Mouse (Mus musculus) embryonic facial prominence, embryonic 15.5 days (tissue): ENCODE measurements around the gene C8a. TPM values are rescaled to one million over a fixed set of nuclear protein-coding genes. Genes with fewer than 3 reads are reported as not detected.

ENCODE experiments used
- ATAC-seq: fragments of 200-750 bp; cut with Nextera tagmentation; 2 replicates; pipeline ENCODE4 v1.8.0; 2017; ENCODE audit warnings: low read depth, moderate TSS enrichment; ENCODE audit not compliant: insufficient number of reproducible peaks, low FRiP score, low TSS enrichment
- H3K27ac ChIP-seq: fragments of 300-500 bp; sonication (generic); replicated peaks from 2 replicates; pipeline ENCODE4 v1.5.1; 2015; ENCODE audit warnings: mild to moderate bottlenecking, inconsistent platforms
- H3K27me3 ChIP-seq: fragments of 300-500 bp; sonication (generic); 2 replicates; pipeline ENCODE4 v1.6.1; 2015; ENCODE audit warnings: inconsistent platforms
- H3K36me3 ChIP-seq: fragments of 300-500 bp; sonication (generic); 2 replicates; pipeline ENCODE4 v1.6.1; 2015; ENCODE audit warnings: mild to moderate bottlenecking, inconsistent platforms
- H3K4me1 ChIP-seq: fragments of 300-500 bp; sonication (generic); 2 replicates; pipeline ENCODE4 v1.6.1; 2015; ENCODE audit warnings: inconsistent platforms
- H3K4me2 ChIP-seq: fragments of 300-500 bp; sonication (generic); replicated peaks from 2 replicates; pipeline ENCODE4 v1.6.1; 2015; ENCODE audit warnings: mild to moderate bottlenecking, inconsistent platforms
- H3K4me3 ChIP-seq: fragments of 300-500 bp; sonication (generic); replicated peaks from 2 replicates; pipeline ENCODE4 v1.5.1; 2015; ENCODE audit warnings: mild to moderate bottlenecking, inconsistent platforms
- H3K9ac ChIP-seq: fragments of 300-500 bp; sonication (generic); 2 replicates; pipeline ENCODE4 v1.6.1; 2015; ENCODE audit warnings: inconsistent platforms
- H3K9me3 ChIP-seq: fragments of 300-500 bp; sonication (generic); replicated peaks from 2 replicates; pipeline ENCODE4 v1.6.1; 2016; ENCODE audit warnings: inconsistent platforms
- WGBS: fragments of 180-500 bp; shearing (Covaris S2); methylation state at CpG from one replicate; pipeline ENCODE4 v1.1.7; 2015; 5-methylcytosine and 5-hydroxymethylcytosine counted together
- polyA plus RNA-seq: library from polyadenylated mRNA; unstranded; fragments of >200 nt; fragmentation: Nextera tagmentation; extraction: Ambion mirVana; gene quantifications from 2 replicates; pipeline ENCODE4 v1.2.1, GENCODE M21; 2015

Gene C8a
- polyA plus RNA-seq, 1 experiment from 2014 or later: not detected

DNA sequence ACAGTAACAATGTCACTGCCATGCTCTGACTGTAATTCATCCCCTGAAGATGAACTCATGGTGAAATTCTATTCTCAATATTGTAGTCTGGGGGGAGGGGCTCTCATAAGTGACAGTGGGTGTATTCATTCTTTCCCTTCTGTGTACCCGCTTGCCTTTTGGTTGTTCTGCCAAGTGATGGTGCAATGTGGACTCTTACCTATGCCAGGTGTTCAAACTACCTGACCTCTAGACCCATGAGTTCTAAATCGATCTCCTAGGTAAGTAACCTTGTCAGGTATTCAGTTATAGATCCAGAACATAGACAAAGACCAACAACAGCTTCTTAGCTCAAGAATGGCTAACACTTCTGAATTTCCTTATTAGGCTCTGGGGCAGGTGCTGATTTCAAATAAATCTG lies 37.9 kb downstream of the C8a start:
- no peak overlapping the region for H3K4me2 ChIP-seq

DNA sequence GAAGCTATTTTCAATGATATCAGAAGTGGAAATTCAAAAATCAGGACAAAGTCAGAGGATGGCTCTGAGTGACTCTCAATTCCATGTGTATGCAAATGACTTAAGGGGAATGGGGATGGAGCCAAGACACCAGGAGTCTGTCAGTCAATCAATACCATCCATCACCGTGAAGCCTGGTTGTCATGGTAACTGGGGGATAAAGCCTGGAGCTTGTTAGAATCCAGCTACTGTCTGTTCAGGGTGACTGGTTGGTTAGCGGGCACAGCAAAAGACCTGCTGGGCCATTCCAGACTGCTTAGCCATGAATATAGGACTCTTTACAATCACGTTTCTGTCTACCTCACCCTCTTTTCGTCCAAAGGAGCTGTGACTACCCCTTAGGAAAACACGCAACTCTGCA lies 41.1 kb downstream of the C8a start:
- no peaks in the 10 kb centered on the region for H3K4me1 ChIP-seq
- H3K9me3 ChIP-seq: no peaks in the 10 kb centered on the region
- H3K27ac ChIP-seq: no peak overlapping the region
- H3K9ac ChIP-seq: no peak overlapping the region
- no peaks in the 10 kb centered on the region for H3K36me3 ChIP-seq
- H3K27me3 ChIP-seq: no peaks in the 10 kb centered on the region
- no peak for ATAC-seq
- H3K4me3 ChIP-seq: no peak overlapping the region
- H3K4me2 ChIP-seq: no peak overlapping the region
- WGBS: 33% methylated on average over 5 of the region's 5 CpGs

More for the DNA sequence above, 37.9 kb downstream of the C8a start:
- Histone ChIP-seq H3K27ac (no peak overlapping the region), H3K36me3 (no peaks in the 10 kb centered on the region), H3K9ac (no peak overlapping the region), H3K9me3 (no peaks in the 10 kb centered on the region), H3K4me3 (no peak overlapping the region), H3K4me1 (no peaks in the 10 kb centered on the region), H3K27me3 (no peaks in the 10 kb centered on the region)
- WGBS: 71% methylated on average over 2 of the region's 2 CpGs
- ATAC-seq: no peak

DNA sequence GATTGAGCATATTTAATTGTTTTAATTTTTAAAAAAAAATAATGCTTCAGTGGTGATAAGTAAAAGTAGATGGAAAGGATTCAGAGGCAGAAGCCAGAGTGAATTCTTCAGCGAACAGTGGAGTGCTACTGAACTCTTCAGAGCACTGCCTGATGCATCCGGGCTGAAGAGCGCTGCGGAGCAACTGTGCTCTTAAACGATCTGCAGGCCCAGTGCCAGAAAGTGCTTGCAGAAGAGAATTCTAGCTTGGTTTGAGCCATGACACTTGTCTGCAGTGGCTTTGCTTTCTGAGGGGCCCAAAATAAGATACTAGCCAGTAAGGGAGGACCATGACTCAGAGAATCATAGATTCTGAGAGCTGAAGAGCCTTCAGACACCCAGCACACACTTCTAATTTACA lies 47.3 kb downstream of the C8a start:
- Histone ChIP-seq H3K27ac (no peak overlapping the region), H3K4me3 (no peak overlapping the region), H3K36me3 (no peaks in the 10 kb centered on the region), H3K4me2 (no peak overlapping the region), H3K9ac (no peak overlapping the region), H3K27me3 (no peaks in the 10 kb centered on the region), H3K4me1 (no peaks in the 10 kb centered on the region), H3K9me3 (no peaks in the 10 kb centered on the region)
- 70% methylated on average over 5 of the region's 5 CpGs for WGBS
- no peak for ATAC-seq

DNA sequence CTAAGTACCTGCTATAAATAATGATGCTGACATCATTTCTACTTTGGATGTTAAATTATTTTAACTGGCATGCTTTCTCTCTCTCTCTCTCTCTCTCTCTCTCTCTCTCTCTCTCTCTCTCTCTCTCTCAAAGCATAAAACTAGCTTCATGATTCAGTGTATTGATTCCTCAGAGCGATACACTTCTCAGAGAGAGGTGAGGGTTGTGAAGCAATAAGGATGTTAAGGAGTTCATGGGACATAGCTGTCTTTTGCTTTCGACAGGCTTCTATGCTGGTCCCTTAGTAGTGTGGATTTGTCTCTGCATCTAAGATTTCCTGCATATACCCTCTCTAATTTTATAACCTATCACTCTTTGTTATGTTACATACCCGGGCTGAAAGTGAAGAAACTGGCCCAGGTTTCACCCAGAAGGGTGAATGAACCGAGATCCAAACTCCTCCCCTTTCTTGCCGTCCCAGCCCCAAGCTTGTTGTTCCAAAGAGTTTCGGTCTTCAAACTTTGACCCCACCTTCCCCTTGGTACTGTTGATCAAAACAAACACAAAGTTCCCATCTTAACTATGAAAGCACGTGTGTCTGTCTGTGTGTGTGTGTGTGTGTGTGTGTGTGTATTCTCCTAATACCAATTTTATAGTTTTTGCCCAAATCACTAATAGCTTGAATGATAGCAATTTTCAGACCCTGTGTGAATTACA lies 51.7 kb downstream of the C8a start:
- 71% methylated on average over 7 of the region's 7 CpGs for WGBS

DNA sequence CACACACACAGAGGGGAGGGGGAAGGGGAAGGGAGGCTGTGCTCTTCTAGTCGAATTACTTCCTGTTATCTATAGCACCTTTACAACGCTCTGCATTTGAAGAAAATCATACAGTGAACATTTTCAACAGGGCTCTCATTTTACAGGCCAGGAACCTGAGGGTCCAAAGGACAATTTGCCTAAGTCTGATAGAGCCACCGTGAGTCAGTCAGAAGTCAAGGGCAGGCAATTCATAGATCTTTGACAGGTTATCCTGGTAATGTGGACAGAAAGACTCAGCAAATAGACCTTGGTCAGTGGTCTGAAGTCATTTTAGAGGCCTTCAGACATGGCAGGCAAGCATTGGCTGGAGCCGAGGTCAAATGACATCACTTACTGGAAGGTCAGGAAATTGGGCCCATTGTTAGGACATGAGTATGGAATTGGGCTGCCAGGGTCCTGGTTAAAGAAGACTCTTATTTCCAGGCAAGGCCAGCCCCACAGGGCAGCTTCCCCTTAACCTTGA lies 52.5 kb downstream of the C8a start:
- WGBS: 55% methylated on average over 4 of the region's 4 CpGs
- Histone ChIP-seq H3K36me3 (no peaks in the 10 kb centered on the region), H3K4me2 (no peak overlapping the region), H3K27ac (no peak overlapping the region), H3K4me1 (no peaks in the 10 kb centered on the region), H3K27me3 (no peaks in the 10 kb centered on the region), H3K9me3 (no peaks in the 10 kb centered on the region), H3K4me3 (no peak overlapping the region), H3K9ac (no peak overlapping the region)
- no peak for ATAC-seq

More for the DNA sequence above, 51.7 kb downstream of the C8a start:
- H3K27me3 ChIP-seq: no peaks in the 10 kb centered on the region
- H3K9me3 ChIP-seq: no peaks in the 10 kb centered on the region
- no peak overlapping the region for H3K27ac ChIP-seq
- no peaks in the 10 kb centered on the region for H3K36me3 ChIP-seq
- no peak for ATAC-seq
- H3K9ac ChIP-seq: no peak overlapping the region
- no peak overlapping the region for H3K4me2 ChIP-seq
- H3K4me1 ChIP-seq: no peaks in the 10 kb centered on the region
- no peak overlapping the region for H3K4me3 ChIP-seq

DNA sequence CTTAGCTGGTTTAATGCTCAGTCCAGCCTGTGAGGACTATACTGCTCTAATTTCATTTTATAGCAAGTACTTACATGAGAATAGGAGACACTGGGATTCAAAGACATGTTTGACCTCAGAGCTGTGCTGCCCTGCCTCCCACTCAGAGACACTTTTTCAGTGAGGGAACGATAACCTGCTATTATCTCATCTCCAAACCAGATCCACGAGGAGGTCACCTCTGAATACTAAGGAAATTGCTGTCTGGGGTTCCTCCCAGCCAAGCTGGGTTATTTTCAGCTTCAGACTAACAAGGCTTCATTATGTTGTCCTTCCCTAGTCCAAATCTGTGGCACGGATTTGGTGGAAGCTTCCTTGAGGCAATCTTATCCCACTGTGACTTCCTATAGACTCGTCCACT lies 56.3 kb downstream of the C8a start:
- Histone ChIP-seq H3K4me2 (no peak overlapping the region), H3K27ac (no peak overlapping the region), H3K36me3 (no peaks in the 10 kb centered on the region), H3K9me3 (no peaks in the 10 kb centered on the region), H3K4me1 (no peaks in the 10 kb centered on the region), H3K27me3 (no peaks in the 10 kb centered on the region), H3K4me3 (no peak overlapping the region), H3K9ac (no peak overlapping the region)
- ATAC-seq: no peak
- WGBS: 33% methylated on average over 4 of the region's 4 CpGs

DNA sequence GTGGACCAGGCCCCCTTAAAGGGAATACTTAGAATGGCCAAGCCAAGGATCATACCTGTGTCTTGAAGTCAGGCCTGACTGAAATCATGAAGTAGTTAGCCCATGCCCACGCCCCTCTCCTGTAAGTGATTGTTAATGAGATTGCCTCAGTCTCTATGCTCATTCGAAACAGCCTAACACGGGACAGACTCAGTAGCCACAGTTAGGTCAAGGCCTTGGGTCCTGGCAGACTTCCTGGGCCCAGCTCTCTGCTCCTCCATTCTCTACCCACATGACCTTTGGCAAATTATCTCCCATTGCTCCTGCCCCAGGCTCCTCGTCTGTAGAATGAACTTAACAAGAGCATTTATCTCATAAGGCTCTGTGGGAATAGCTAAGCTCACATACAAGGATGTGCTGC lies 57.2 kb downstream of the C8a start:
- Histone ChIP-seq H3K4me2 (no peak overlapping the region), H3K27me3 (no peaks in the 10 kb centered on the region), H3K36me3 (no peaks in the 10 kb centered on the region), H3K9me3 (no peaks in the 10 kb centered on the region), H3K27ac (no peak overlapping the region), H3K4me1 (no peaks in the 10 kb centered on the region), H3K9ac (no peak overlapping the region), H3K4me3 (no peak overlapping the region)
- ATAC-seq: no peak
- WGBS: 31% methylated on average over 4 of the region's 4 CpGs

DNA sequence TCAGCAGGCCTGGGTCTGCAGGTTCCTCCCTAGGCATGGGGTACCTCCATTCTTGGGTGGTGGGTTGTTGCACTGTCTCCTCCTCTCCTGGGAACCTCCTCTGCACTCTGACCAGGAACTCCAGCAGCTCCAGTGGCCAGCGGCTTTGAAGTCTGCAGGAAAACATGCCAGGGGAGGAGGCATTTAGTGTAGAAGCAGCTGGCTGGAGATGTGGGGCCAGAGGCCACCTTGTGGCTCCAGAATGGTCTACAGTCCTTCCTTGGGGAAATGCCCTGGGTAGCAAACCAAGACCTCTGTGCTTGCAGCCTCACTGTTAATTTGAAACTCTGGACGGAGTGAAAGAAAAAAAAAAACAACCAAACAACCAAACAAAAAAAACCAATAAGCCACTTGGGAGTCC lies 58.7 kb downstream of the C8a start:
- no peak overlapping the region for H3K4me3 ChIP-seq
- H3K9me3 ChIP-seq: no peaks in the 10 kb centered on the region
- no peaks in the 10 kb centered on the region for H3K27me3 ChIP-seq
- WGBS: 46% methylated on average over 2 of the region's 2 CpGs
- no peak overlapping the region for H3K4me2 ChIP-seq
- no peak overlapping the region for H3K27ac ChIP-seq
- no peaks in the 10 kb centered on the region for H3K4me1 ChIP-seq
- H3K9ac ChIP-seq: no peak overlapping the region
- H3K36me3 ChIP-seq: no peaks in the 10 kb centered on the region
- no peak for ATAC-seq

DNA sequence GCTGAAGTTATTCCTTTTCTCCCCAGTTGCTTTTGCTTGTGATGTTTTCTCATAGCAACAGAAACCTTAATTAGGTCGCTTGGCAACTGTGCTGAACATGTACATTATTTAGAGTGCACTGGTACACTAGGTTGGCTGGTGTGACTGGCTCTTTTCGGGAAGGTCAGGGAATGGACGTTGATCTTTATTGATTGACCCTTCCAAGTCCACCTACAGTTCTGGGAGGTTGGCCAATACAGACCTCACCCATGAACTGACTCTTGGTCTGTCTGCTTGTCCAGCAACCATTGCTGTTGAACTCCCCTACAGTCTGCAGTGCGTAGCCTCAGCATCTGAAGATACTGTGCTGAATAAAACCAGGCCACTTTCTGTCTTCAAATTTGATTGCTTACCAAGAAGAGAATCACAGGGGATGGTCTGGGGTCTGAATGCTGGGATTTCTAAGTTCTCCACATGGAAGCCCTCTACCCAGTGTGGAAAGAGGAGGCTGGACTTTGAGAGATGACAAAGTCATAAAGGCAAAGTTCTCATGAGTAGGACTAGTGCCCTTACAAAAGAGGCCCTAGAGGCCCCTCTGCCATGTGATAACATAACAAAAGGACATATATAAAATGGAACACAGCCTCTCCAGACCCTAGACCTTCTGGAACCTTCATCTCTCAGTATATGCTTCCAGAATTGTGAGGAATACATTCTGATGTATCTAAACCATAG lies 59.5 kb downstream of the C8a start:
- no peaks in the 10 kb centered on the region for H3K36me3 ChIP-seq
- no peak overlapping the region for H3K27ac ChIP-seq
- H3K27me3 ChIP-seq: no peaks in the 10 kb centered on the region
- H3K4me3 ChIP-seq: no peak overlapping the region
- 0 out of 2 replicates have a peak, but pooled peaks cover 3% of the 10 kb centered on the region for H3K4me1 ChIP-seq
- no peak overlapping the region for H3K4me2 ChIP-seq
- 90% methylated on average over 4 of the region's 4 CpGs for WGBS
- no peak overlapping the region for H3K9ac ChIP-seq
- H3K9me3 ChIP-seq: no peaks in the 10 kb centered on the region
- ATAC-seq: no peak

DNA sequence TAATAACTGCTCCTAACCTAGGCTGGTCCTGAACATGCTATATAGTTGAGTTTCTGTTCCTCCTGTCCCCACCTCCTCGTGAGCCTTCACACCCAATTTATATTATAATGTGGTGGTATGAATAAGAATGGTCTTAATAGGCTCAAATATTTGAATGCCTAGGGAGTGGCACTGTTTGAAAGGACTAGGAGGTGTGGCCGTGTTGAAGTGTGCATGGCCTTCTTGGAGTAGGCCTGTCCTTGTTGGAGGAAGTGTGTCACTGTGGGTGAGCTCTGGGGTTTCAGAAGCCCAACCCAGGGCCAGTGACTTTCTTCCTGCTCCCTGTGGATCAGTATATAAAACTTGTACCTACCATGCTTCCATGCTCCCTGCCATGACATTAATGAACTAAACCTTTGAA lies 62.6 kb downstream of the C8a start:
- Histone ChIP-seq H3K36me3 (no peaks in the 10 kb centered on the region), H3K4me3 (no peak overlapping the region), H3K4me1 (0 out of 2 replicates have a peak, but pooled peaks cover 3% of the 10 kb centered on the region), H3K27ac (no peak overlapping the region), H3K27me3 (no peaks in the 10 kb centered on the region), H3K4me2 (no peak overlapping the region), H3K9ac (no peak overlapping the region), H3K9me3 (no peaks in the 10 kb centered on the region)
- no peak for ATAC-seq
- WGBS: 66% methylated on average over 2 of the region's 2 CpGs

DNA sequence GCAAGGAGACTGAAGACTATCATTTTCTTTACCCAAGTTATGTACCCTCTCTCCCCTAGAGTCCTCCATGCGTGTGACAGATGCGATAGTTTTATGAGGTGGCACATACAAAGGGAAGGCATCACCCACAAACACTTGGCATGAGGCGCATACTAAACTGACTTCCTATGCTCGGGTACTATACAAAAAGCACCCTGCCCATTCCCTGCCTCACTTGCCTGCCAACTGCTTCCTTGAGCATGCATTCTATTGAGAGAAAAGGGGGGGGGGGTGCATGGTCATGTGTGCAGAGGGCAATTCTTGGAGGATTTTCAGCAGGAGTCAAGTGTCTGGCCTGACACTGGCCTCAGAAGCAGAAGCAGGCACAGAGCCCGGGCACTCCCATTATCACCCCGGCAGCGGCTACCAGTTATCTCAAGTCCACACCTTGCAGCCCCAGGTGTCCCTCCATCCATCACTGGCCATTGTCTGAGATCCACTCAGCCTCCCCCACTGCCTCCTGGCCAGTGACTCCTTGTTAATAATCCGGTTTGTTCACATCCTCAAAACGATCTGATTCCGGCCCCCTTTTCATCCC lies 65.4 kb downstream of the C8a start:
- WGBS: 80% methylated on average over 10 of the region's 10 CpGs
- H3K27ac ChIP-seq: no peak overlapping the region
- H3K27me3 ChIP-seq: no peaks in the 10 kb centered on the region
- 0 out of 2 replicates have a peak, but pooled peaks cover 3% of the 10 kb centered on the region for H3K4me1 ChIP-seq
- H3K4me2 ChIP-seq: no peak overlapping the region
- H3K9me3 ChIP-seq: no peaks in the 10 kb centered on the region
- H3K9ac ChIP-seq: no peak overlapping the region
- ATAC-seq: no peak
- no peak overlapping the region for H3K4me3 ChIP-seq
- H3K36me3 ChIP-seq: no peaks in the 10 kb centered on the region
